Mouse (Mus musculus): Measurements from ENCODE around the gene Samd5. TPM values are rescaled to one million over a fixed set of nuclear protein-coding genes. Genes with fewer than 3 reads are reported as not detected.
A peak's percentile ranks its signal among the peaks of the same experiment; 100 is the strongest.

Samd5 gene
- polyA plus RNA-seq, 1 experiment from 2014 or later: 6.8 TPM

- Histone ChIP-seq H3K36me3 (ENCODE audit: control insufficient read depth, insufficient read depth, low read length) (no peaks in the 10 kb centered on the region), H3K27ac (ENCODE audit: low read depth, low read length) (no peak overlapping the region), H3K9ac (ENCODE audit: low read depth, low read length) (no peak overlapping the region), H3K27me3 (ENCODE audit: control insufficient read depth, insufficient read depth, low read length) (no peaks in the 10 kb centered on the region), H3K4me1 (ENCODE audit: control insufficient read depth, insufficient read depth, low read length) (no peaks in the 10 kb centered on the region), H3K4me2 (replicated peaks; ENCODE audit: low read depth, low read length) (no peak overlapping the region), H3K4me3 (ENCODE audit: low read length) (no peak overlapping the region), H3K9me3 (ENCODE audit: control insufficient read depth, low read length) (no peaks in the 10 kb centered on the region)
- ATAC-seq (ENCODE audit: low FRiP score, low TSS enrichment): 0 out of 2 replicates have a peak, but pooled peaks have one; percentile 57
- WGBS: 39% methylated on average over 4 of the region's 4 CpGs
These were observed 99.4 kb downstream of the Samd5 start for GRCm38 (mm10) chr10:9575605-9576004.

DNA sequence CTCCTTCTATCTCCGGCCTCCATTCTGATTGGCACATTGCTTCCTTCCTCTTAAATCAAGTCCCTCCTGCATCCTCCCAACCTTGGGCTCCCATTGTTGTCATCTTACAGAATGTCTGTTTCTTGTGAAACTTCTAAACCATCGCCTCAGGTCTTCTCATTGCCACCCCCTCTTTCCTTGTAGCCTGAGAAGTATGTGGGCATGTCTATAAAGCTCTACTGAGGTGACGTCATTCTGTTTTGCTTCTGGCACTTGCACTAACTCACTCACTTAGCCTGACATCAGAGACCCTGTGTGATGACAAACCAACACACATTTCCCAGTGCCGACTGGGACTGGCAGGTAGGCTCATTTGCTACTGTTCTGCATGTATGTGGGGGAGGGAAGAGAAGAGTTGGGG, 100.9 kb downstream of the Samd5 start:
- Histone ChIP-seq H3K4me3 (ENCODE audit: low read length) (no peak overlapping the region), H3K27ac (ENCODE audit: low read depth, low read length) (no peak overlapping the region), H3K4me1 (ENCODE audit: control insufficient read depth, insufficient read depth, low read length) (no peaks in the 10 kb centered on the region), H3K27me3 (ENCODE audit: control insufficient read depth, insufficient read depth, low read length) (no peaks in the 10 kb centered on the region), H3K36me3 (ENCODE audit: control insufficient read depth, insufficient read depth, low read length) (no peaks in the 10 kb centered on the region), H3K9me3 (ENCODE audit: control insufficient read depth, low read length) (no peaks in the 10 kb centered on the region), H3K9ac (ENCODE audit: low read depth, low read length) (no peak overlapping the region), H3K4me2 (replicated peaks; ENCODE audit: low read depth, low read length) (no peak overlapping the region)
- no peak for ATAC-seq (ENCODE audit: low FRiP score, low TSS enrichment)
- 76% methylated on average over 4 of the region's 4 CpGs for WGBS

Other genes with a start within 250 kb of the Samd5 start
- gene Stxbp5, start 225.9 kb upstream of the Samd5 start, polyA plus RNA-seq (2014; fragmentation: Nextera tagmentation; extraction: Ambion mirVana): 4.1 and 6.9 TPM in 2 replicates